Mouse (Mus musculus) CD4-positive, CD25-positive, alpha-beta regulatory T cell, adult 4 months (primary cell): Measurements from ENCODE around the gene Gm10719. TPM values are rescaled to one million over a fixed set of nuclear protein-coding genes. Genes with fewer than 3 reads are reported as not detected.
A peak's percentile ranks its signal among the peaks of the same experiment; 100 is the strongest.
"Not testable (repeated sequence)": the region's sequence is repeated elsewhere in the genome, so short reads cannot be mapped to it uniquely, and the experiment has no call there.

Source experiments
- ATAC-seq: one replicate; pipeline ENCODE4 v1.8.0; 2017
- polyA plus RNA-seq, 2 experiments: library from polyadenylated mRNA; unstranded; fragments of 100-300 nt; shearing (Covaris generic); gene quantifications; one replicate each; pipeline ENCODE4 v1.2.1; 2017

Gm10719 gene
- 1 to 10 TPM in 1 of 2 experiments, not detected in 1; 1.8 TPM for polyA plus RNA-seq

- ATAC-seq, result not testable (repeated sequence)
Measured at GRCm38 (mm10) chr9:3017108-3017507, at the start of gene Gm10719. Gm10719 (plus strand) TSS chr9:3017408.

- ATAC-seq, result not testable (repeated sequence)
Measured at GRCm38 (mm10) chr9:3000445-3000972, 16.7 kb upstream of the Gm10719 start, which contains the start of gene Gm10722. Gm10722 (plus strand) TSS chr9:3000922.

DNA sequence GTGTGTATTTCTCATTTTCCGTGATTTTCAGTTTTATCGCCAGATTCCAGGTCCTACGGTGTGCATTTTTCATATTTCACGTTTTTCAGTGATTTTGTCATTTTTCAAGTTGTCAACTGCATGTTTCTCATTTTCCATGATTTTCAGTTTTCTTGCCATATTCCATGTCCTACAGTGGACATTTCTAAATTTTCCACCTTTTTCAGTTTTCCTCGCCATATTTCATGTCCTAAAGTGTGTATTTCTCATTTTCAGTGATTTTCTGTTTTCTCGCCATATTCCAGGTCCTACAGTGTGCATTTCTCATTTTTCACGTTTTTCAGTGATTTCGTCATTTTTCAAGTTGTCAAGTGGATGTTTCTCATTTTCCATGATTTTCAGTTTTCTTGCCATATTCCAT is 16.2 kb upstream of the Gm10719 start:
- ATAC-seq, result not testable (repeated sequence)

- ATAC-seq, result peak; percentile 44
Measured at GRCm38 (mm10) chr9:3001948-3002659, 15.1 kb upstream of the Gm10719 start.

DNA sequence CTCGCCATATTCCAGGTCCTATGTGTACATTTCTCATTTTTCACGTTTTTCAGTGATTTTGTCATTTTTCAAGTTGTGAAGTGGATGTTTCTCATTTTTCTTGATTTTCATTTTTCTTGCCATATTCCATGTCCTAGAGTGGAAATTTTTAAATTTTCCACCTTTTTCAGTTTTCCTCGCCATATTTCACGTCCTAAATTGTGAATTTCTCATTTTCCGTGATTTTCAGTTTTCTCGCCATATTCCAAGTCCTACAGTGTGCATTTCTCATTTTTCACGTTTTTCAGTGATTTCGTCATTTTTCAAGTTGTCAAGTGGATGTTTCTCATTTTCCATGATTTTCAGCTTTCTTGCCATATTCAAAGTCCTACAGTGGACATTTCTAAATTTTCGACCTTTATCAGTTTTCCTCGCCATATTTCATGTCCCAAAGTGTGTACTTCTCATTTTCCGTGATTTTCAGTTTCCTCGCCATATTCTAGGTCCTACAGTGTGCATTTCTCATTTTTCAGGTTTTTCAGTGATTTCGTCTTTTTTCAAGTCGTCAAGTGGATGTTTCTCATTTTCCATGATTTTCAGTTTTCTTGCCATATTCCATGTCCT is 14.3 kb upstream of the Gm10719 start, which contains the start of gene Gm11168:
Gene Gm11168, plus strand, starts transcription at position 553 of the 603 bp plus-strand sequence.
- not testable (repeated sequence) for ATAC-seq

- ATAC-seq, result not testable (repeated sequence)
Measured at GRCm38 (mm10) chr9:3006179-3006578, 11.0 kb upstream of the Gm10719 start.

GRCm38 (mm10) chr9:3006636-3007035 is 10.6 kb upstream of the Gm10719 start:
- peak; percentile 27 for ATAC-seq

DNA sequence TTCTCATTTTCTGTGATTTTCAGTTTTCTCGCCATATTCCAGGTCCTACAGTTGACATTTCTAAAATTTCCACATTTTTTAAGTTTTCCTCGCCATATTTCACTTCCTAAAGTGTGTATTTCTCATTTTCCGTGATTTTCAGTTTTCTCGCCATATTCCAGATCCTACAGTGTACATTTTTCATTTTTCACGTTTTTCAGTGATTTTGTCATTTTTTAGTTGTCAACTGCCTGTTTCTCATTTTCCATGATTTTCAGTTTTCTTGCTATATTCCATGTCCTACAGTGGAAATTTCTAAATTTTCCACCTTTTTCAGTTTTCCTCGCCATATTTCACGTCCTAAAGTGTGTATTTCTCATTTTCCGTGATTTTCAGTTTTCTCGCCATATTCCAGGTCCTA is 9.9 kb upstream of the Gm10719 start:
- ATAC-seq, result not testable (repeated sequence)

DNA sequence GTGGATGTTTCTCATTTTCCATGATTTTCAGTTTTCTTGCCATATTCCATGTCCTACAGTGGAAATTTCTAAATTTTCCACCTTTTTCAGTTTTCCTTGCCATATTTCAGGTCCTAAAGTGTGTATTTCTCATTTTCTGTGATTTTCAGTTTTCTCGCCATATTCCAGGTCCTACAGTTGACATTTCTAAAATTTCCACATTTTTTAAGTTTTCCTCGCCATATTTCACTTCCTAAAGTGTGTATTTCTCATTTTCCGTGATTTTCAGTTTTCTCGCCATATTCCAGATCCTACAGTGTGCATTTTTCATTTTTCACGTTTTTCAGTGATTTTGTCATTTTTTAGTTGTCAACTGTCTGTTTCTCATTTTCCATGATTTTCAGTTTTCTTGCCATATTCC is 7.9 kb upstream of the Gm10719 start:
- ATAC-seq, result not testable (repeated sequence)

DNA sequence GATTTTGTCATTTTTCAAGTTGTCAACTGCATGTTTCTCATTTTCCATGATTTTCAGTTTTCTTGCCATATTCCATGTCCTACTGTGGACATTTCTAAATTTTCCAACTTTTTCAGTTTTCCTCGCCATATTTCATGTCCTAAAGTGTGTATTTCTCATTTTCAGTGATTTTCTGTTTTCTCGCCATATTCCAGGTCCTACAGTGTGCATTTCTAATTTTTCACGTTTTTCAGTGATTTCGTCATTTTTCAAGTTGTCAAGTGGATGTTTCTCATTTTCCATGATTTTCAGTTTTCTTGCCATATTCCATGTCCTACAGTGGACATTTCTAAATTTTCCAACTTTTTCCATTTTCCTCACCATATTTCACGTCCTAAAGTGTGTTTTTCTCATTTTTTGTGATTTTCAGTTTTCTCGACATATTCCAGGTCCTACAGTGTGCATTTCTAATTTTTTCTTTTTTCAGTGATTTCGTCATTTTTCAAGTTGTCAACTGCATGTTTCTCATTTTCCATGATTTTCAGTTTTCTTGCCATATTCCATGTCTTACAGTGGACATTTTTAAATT is 5.1 kb upstream of the Gm10719 start:
- not testable (repeated sequence) for ATAC-seq

- peak; percentile 32 for ATAC-seq
Measured at GRCm38 (mm10) chr9:3012733-3013279, 4.4 kb upstream of the Gm10719 start, which contains the start of gene Gm10721. Gm10721 (plus strand) TSS chr9:3013140.

DNA sequence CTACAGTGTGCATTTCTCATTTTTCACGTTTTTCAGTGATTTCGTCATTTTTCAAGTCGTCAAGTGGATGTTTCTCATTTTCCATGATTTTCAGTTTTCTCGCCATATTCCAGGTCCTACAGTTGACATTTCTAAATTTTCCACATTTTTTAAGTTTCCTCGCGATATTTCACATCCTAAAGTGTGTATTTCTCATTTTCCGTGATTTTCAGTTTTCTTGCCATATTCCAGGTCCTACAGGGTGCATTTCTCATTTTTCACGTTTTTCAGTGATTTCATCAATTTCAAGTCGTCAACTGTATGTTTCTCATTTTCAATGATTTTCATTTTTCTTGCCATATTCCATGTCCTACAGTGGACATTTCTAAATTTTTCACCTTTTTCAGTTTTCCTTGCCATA is 1.9 kb upstream of the Gm10719 start, which contains the start of gene Gm10720:
Gene Gm10720, plus strand, starts transcription at position 301 of the 400 bp plus-strand sequence.
- ATAC-seq, result not testable (repeated sequence)

GRCm38 (mm10) chr9:3015896-3016295 is 1.3 kb upstream of the Gm10719 start:
- ATAC-seq, result not testable (repeated sequence)

DNA sequence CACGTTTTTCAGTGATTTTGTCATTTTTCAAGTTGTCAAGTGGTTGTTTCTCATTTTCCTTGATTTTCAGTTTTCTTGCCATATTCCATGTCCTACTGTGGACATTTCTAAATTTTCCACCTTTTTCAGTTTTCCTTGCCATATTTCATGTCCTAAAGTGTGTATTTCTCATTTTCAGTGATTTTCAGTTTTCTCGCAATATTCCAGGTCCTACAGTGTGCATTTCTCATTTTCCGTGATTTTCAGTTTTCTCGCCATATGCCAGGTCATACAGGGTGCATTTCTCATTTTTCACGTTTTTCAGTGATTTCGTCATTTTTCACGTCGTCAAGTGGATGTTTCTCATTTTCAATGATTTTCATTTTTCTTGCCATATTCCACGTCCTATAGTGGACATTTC is 1.7 kb downstream of the Gm10719 start:
- ATAC-seq, result not testable (repeated sequence)

DNA sequence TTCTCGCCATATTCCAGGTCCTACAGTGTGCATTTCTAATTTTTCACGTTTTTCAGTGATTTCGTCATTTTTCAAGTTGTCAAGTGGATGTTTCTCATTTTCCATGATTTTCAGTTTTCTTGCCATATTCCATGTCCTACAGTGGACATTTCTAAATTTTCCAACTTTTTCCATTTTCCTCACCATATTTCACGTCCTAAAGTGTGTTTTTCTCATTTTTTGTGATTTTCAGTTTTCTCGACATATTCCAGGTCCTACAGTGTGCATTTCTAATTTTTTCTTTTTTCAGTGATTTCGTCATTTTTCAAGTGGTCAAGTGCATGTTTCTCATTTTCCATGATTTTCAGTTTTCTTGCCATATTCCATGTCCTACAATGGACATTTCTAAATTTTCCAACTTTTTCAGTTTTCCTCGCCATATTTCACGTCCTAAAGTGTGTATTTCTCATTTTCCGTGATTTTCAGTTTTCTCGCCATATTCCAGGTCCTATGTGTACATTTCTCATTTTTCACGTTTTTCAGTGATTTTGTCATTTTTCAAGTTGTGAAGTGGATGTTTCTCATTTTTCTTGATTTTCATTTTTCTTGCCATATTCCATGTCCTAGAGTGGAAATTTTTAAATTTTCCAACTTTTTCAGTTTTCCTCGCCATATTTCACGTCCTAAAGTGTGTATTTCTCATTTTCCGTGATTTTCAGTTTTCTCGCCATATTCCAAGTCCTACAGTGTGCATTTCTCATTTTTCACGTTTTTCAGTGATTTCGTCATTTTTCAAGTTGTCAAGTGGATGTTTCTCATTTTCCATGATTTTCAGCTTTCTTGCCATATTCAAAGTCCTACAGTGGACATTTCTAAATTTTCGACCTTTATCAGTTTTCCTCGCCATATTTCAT is 2.9 kb downstream of the Gm10719 start:
- ATAC-seq, result not testable (repeated sequence)

DNA sequence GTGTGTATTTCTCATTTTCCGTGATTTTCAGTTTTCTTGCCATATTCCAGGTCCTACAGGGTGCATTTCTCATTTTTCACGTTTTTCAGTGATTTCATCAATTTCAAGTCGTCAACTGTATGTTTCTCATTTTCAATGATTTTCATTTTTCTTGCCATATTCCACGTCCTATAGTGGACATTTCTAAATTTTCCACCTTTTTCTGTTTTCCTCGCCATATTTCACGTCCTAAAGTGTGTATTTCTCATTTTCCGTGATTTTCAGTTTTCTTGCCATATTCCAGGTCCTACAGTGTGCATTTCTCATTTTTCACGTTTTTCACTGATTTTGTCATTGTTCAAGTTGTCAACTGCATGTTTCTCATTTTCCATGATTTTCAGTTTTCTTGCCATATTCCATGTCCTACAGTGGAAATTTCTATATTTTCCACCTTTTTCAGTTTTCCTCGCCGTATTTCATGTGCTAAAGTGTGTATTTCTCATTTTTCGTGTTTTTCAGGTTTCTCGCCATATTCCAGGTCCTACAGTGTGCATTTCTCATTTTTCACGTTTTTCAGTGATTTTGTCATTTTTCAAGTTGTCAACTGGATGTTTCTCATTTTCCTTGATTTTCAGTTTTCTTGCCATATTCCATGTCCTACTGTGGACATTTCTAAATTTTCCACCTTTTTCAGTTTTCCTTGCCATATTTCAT is 5.3 kb downstream of the Gm10719 start:
- not testable (repeated sequence) for ATAC-seq

DNA sequence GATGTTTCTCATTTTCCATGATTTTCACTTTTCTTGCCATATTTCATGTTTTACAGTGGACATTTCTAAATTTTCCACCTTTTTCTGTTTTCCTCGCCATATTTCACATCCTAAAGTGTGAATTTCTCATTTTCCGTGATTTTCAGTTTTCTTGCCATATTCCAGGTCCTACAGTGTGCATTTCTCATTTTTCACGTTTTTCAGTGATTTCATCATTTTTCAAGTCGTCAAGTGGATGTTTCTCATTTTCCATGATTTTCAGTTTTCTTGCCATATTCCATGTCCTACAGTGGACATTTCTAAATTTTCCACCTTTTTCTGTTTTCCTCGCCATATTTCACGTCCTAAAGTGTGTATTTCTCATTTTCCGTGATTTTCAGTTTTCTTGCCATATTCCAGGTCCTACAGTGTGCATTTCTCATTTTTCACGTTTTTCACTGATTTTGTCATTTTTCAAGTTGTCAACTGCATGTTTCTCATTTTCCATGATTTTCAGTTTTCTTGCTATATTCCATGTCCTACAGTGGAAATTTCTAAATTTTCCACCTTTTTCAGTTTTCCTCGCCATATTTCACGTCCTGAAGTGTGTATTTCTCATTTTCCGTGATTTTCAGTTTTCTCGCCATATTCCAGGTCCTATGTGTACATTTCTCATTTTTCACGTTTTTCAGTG is 6.2 kb downstream of the Gm10719 start, which contains the start of gene Gm10718:
Gene Gm10718, plus strand, starts transcription at position 236 of the 673 bp plus-strand sequence.
- not testable (repeated sequence) for ATAC-seq

DNA sequence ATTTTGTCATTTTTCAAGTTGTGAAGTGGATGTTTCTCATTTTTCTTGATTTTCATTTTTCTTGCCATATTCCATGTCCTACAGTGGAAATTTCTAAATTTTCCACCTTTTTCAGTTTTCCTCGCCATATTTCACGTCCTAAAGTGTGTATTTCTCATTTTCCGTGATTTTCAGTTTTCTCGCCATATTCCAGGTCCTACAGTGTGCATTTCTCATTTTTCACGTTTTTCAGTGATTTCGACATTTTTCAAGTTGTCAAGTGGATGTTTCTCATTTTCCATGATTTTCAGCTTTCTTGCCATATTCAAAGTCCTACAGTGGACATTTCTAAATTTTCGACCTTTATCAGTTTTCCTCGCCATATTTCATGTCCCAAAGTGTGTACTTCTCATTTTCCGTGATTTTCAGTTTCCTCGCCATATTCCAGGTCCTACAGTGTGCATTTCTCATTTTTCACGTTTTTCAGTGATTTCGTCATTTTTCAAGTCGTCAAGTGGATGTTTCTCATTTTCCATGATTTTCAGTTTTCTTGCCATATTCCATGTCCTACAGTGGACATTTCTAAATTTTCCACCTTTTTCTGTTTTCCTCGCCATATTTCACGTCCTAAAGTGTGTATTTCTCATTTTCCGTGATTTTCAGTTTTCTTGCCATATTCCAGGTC is 6.9 kb downstream of the Gm10719 start:
- ATAC-seq, result not testable (repeated sequence)

- ATAC-seq, result not testable (repeated sequence)
Measured at GRCm38 (mm10) chr9:3024912-3025467, 7.8 kb downstream of the Gm10719 start, which contains the start of gene Gm10717. Gm10717 (plus strand) TSS chr9:3025417.
